Mouse (Mus musculus) kidney, postnatal 25 days (tissue): ENCODE measurements around the gene Hdhd3.

Experiments
- DNase-seq, 2 experiments: peaks; one replicate each; pipeline ENCODE4 v3.0.0; 2021; ENCODE audit warnings: mixed read lengths in 2 of 2

Hdhd3 gene

GRCm38 (mm10) chr4:62503374-62503970 is at the start of gene Hdhd3:
Gene Hdhd3 (minus strand): TSS chr4:62503467.
- DNase-seq: no peak

GRCm38 (mm10) chr4:62551966-62552365 is 48.7 kb upstream of the Hdhd3 start:
- no peak for DNase-seq

- DNase-seq: no peak
Measured at GRCm38 (mm10) chr4:62544801-62545200, 41.5 kb upstream of the Hdhd3 start.

GRCm38 (mm10) chr4:62543782-62544181 is 40.5 kb upstream of the Hdhd3 start:
- DNase-seq: no peak

GRCm38 (mm10) chr4:62541802-62542201 is 38.5 kb upstream of the Hdhd3 start:
- DNase-seq: no peak

- DNase-seq: no peak
Measured at GRCm38 (mm10) chr4:62533729-62534128, 30.5 kb upstream of the Hdhd3 start.

- no peak for DNase-seq
Measured at GRCm38 (mm10) chr4:62527655-62528054, 24.4 kb upstream of the Hdhd3 start.

- DNase-seq: no peak
Measured at GRCm38 (mm10) chr4:62526256-62526655, 23.0 kb upstream of the Hdhd3 start.

GRCm38 (mm10) chr4:62525489-62525811 is 22.2 kb upstream of the Hdhd3 start:
- no peak for DNase-seq

- DNase-seq: peak; percentile 97
Measured at GRCm38 (mm10) chr4:62524651-62525488, 21.6 kb upstream of the Hdhd3 start, which contains the start of the genes Pole3 and 4933430I17Rik. Gene Pole3 (minus strand): TSS chr4:62525068. Gene 4933430I17Rik (plus strand): TSS chr4:62525369.

GRCm38 (mm10) chr4:62520892-62521400 is 17.7 kb upstream of the Hdhd3 start:
- DNase-seq: no peak

GRCm38 (mm10) chr4:62519849-62520233 is 16.6 kb upstream of the Hdhd3 start, which contains the start of gene Alad:
Gene Alad (minus strand): TSS chr4:62519918.
- DNase-seq: peak; percentile 93 to 98

GRCm38 (mm10) chr4:62519122-62519848 is 16.0 kb upstream of the Hdhd3 start:
- no peak for DNase-seq

- peak; percentile 64 to 86 for DNase-seq
Measured at GRCm38 (mm10) chr4:62518416-62519121, 15.3 kb upstream of the Hdhd3 start.

- DNase-seq: no peak
Measured at GRCm38 (mm10) chr4:62517538-62518415, 14.5 kb upstream of the Hdhd3 start.

GRCm38 (mm10) chr4:62517046-62517445 is 13.8 kb upstream of the Hdhd3 start:
- DNase-seq: no peak

- no peak for DNase-seq
Measured at GRCm38 (mm10) chr4:62516579-62516978, 13.3 kb upstream of the Hdhd3 start.

GRCm38 (mm10) chr4:62516079-62516478 is 12.8 kb upstream of the Hdhd3 start:
- DNase-seq: peak; percentile 79 to 91

- peak in 1 of 2 experiments; percentile 68 for DNase-seq
Measured at GRCm38 (mm10) chr4:62515490-62515889, 12.2 kb upstream of the Hdhd3 start.

GRCm38 (mm10) chr4:62514995-62515394 is 11.7 kb upstream of the Hdhd3 start:
- no peak for DNase-seq

- peak in 1 of 2 experiments; percentile 41 for DNase-seq
Measured at GRCm38 (mm10) chr4:62513998-62514506, 10.8 kb upstream of the Hdhd3 start.
